Mouse (Mus musculus) gastrocnemius, postnatal 25 days (tissue): ENCODE measurements around the gene Dhx9. TPM values are rescaled to one million over a fixed set of nuclear protein-coding genes. Genes with fewer than 3 reads are reported as not detected.
"Not testable (repeated sequence)": the region's sequence is repeated elsewhere in the genome, so short reads cannot be mapped to it uniquely, and the experiment has no call there.

Experiments
- DNase-seq: peaks from one replicate; pipeline ENCODE4 v3.0.0; 2022
- total RNA-seq, 2 experiments: library from RNA; stranded (reverse); gene quantifications; 1 replicate in 1 of 2; 2 replicates in 1 of 2; pipeline ENCODE4 v1.2.3; 2021

Gene Dhx9
- total RNA-seq, 2 experiments from 2014 or later: 26.0 to 26.8 TPM

DNA sequence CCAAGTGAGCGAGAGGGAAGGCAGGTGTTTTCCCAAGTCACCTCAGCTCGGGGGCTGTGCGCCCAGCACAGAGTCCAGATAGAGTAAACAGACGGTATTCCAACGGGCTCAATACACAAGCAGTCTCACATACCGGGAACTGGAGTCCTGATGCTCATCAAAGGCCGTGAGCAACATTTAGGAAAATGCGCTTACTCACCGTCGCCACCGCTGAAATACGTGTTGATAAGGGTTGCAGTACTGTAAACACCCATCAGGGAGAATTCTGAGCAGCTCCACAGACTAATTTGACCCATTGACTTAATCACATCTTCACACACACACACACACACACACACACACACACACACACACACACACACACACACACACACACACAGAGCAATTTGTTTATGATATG is 63.2 kb downstream of the Dhx9 start:
- no peak for DNase-seq

GRCm38 (mm10) chr1:153417805-153418204 is 69.7 kb downstream of the Dhx9 start:
- DNase-seq: not testable (repeated sequence)

DNA sequence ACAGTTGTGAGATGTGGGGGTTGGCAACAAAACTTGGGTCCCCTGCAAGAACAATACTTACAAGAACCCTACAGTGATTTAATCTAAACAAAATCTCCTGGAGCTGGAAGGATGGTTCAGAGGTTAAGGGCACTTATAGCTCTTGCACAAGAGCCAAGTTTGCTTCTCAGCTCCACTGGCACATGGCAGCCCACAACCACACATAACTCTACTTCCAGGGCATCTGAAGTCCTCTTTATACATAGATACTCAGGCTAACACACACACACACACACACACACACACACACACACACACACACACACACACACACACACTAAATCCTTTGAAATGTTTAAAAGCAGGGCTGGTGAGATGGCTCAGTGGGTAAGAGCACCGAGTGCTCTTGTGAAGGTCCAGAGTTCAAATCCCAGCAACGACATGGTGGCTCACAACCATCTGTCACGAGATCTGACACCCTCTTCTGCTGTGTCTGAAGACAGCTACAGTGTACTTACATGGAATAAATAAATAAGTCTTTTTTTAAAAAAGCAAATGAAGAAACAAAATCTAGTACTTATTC is 71.1 kb downstream of the Dhx9 start:
- DNase-seq: not testable (repeated sequence)

DNA sequence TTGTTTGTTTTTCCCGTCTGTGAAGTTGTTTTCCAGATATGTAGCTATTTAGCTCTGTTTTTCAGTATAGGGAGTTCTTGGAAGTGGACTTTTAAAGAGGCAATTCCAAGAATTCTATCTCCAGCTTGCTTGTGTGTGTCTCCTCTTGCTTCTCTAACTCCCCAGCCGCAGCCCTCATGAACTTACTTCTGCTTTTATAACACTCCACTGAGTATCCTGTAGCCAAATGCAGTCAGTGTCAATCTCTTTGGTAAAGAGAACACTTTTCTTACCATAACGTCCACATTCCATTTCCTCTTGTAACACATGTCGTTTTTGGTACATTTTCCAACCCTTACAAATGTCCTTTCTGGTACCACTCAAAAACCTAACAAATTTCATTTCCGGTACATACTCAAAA is 71.7 kb downstream of the Dhx9 start:
- DNase-seq: not testable (repeated sequence)

DNA sequence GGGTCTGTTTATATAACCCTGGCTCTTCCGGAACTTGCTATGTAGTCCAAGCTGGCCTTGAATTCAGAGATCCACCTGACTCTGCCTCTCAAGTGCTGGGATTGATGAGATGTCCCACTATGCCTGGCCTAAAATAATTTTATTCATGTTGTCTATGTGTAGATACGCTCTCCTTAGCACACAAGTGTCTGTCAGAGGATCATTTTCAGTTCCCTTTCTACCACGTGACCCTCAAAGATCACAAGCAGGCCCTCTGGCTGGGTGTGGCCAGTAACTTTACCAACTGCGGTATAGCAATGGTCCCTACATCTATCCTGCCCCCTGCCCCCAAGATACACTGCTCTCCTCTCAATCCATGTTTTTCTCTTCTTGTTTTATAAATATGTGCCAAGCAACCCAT is 72.5 kb downstream of the Dhx9 start:
- peak; percentile 61 for DNase-seq

DNA sequence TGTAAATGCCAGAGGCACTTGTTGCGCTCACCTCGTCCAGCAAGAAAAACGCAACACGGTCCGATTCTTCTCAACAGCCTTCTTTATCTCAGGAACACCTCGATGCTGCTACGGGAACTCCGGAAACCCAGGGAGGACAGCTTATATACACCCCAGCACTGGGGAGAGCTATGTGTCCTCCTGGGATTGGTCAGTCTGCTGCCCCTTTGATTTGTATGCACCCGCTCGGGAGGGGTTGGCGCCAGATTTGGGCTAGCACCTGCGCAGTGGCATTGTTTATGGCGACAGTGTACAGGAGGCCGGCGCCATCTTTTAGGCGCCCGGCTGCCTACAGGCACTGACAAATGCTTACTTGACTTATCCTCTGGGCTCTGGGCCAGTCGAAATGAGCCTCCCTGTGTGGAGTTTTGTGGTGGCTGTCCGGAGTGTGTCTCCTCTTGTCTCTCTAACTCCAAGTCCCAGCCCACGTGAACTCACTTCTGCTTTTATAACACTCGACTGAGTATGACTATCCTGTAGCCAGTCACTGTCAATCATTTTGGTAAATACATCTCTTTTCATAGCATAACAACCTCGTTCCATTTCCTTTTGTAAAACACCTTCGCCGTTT is 73.2 kb downstream of the Dhx9 start:
- peak; percentile 83 for DNase-seq

DNA sequence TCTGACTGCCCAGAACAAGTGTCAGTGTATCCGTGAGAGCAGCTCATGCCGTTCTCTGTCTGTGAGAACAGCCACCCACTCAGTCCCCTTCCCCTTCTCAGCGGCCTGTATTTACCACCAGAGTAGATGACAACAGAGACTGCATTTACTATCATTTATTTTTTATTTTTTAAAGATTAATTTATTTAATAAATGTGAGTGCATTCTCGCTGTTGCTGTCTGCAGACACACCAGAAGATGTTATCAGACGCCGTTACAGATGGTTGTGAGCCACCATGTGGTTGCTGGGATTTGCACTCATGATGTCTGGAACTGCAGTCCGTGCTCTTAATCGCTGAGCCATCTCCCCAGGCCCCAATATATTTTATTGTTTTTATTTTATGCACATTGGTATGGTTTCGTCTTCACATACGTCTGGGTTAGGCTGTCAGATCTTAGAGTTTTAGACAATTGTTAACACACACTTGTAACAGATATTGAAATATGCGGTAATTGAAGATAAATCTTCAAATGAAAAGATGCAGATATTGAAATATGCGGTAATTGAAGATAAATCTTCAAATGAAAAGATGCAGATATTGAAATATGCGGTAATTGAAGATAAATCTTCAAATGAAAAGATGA is 74.0 kb downstream of the Dhx9 start:
- not testable (repeated sequence) for DNase-seq

- not testable (repeated sequence) for DNase-seq
Observed at GRCm38 (mm10) chr1:153412663-153413396, 74.6 kb downstream of the Dhx9 start.

GRCm38 (mm10) chr1:153411723-153412122 is 75.7 kb downstream of the Dhx9 start:
- no peak for DNase-seq

DNA sequence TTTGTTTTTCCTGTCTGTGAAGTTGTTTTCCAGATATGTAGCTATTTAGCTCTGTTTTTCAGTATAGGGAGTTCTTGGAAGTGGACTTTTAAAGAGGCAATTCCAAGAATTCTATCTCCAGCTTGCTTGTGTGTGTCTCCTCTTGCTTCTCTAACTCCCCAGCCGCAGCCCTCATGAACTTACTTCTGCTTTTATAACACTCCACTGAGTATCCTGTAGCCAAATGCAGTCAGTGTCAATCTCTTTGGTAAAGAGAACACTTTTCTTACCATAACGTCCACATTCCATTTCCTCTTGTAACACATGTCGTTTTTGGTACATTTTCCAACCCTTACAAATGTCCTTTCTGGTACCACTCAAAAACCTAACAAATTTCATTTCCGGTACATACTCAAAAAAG is 76.5 kb downstream of the Dhx9 start:
- DNase-seq: not testable (repeated sequence)

GRCm38 (mm10) chr1:153408296-153408695 is 79.2 kb downstream of the Dhx9 start:
- DNase-seq: not testable (repeated sequence)

DNA sequence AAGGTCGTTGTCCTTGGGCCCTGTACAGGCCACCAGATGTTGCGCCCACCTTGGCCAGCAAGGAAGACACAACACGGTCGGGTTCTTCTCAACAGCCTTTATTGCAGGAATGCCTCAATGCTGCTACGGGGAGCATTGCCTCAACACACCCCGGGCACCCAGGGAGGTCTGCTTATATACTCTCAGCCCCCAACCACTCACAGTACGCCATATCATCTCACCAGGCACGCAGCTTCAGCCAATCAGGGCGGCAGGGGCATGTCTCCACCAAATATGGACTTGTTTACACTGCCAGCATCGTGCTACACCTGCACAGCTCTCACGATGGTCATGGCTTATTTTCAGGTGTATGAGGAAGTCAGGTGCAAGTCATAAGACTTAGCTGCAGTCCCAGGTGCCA is 79.8 kb downstream of the Dhx9 start:
- not testable (repeated sequence) for DNase-seq

Other genes starting within 250 kb of the Dhx9 start
- 100 to 1,000 TPM; 102 to 113 TPM for gene Lamc1, start 154.9 kb downstream of the Dhx9 start, total RNA-seq
- not detected for gene Shcbp1l, start 62.5 kb downstream of the Dhx9 start, total RNA-seq
- gene Npl, start 62.4 kb upstream of the Dhx9 start, total RNA-seq: 1 to 10 TPM in 1 of 2 experiments, under 1 TPM in 1; 0.90 to 2.1 TPM
- gene Rgs8, start 165.4 kb upstream of the Dhx9 start, total RNA-seq: under 1 TPM in 1 of 2 experiments, not detected in 1; 0.32 TPM